In the genomic region with DNA sequence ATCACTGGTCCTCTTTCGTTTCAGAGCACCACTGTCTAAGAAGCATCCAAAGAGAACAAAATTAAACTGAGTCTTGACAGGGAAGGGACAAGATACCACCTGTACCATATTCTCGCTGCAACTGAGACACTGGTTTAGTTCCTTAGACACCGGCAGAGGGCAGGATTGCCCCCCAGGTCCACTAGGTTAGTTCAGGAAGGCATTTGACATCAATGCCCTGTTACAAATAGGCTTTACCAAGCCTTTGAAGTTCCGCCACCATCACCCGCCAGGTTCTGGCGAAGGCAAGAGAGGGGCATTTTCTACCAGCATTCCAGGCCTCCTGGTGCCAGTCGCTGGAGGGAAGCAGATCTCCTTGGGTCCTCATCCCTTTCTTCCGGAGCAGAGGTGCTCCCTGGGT, we compare ENCODE assay signal across 11 mouse cellular contexts. TPM values are rescaled to one million over a fixed set of nuclear protein-coding genes. Genes with fewer than 3 reads are reported as not detected.
DNase-seq lines count a peak whose midpoint lies in the region; ATAC-seq and TF ChIP-seq lines count a peak whose summit lies in the region.
"Had no signal": no experiment of that assay in that cellular context is flagged by ENCODE, and none has a peak within 500 bp of the region (broad histone marks: within the 10 kb centered on the region; RNA-seq: fewer than 3 reads in every experiment).

No protein-coding gene starts in this region.

- H3K4me2 ChIP-seq in kidney, embryonic 15.5 days = peak overlapping the region; percentile 63
- H3K4me2 ChIP-seq in hindbrain, embryonic 15.5 days = peak overlapping the region; percentile 44
- peak overlapping the region; percentile 21 for H3K4me2 ChIP-seq in midbrain, postnatal 0 days (ENCODE audit: low read depth, low read length, poor library complexity, severe bottlenecking)

- no peak for DNase-seq in kidney, adult 18-20 months
- peak; percentile 60 for DNase-seq in embryo, embryonic 11 days
- peak; percentile 59 for DNase-seq in midbrain, postnatal 0 days (ENCODE audit: low spot score)
- no peak for DNase-seq in spleen, postnatal 10 days (ENCODE audit: low spot score in 2 of 2)
- no peak for DNase-seq in adrenal gland, adult (ENCODE audit: inconsistent age in 2 of 2, low spot score in 1 of 2)
- no peak for DNase-seq in left cerebral cortex, adult 18-20 months (ENCODE audit: low spot score in 2 of 2)
- DNase-seq: lung, adult 18-20 months had no signal

- no peak overlapping the region for H3K9ac ChIP-seq in kidney, embryonic 15.5 days
- H3K9ac ChIP-seq in hindbrain, embryonic 15.5 days = no peak overlapping the region
- no peak overlapping the region for H3K9ac ChIP-seq in midbrain, postnatal 0 days (replicated peaks; ENCODE audit: low read length, poor library complexity, severe bottlenecking)

- H3K4me1 ChIP-seq in kidney, embryonic 15.5 days = peaks cover 43% of the 10 kb centered on the region
- peaks cover 13% of the 10 kb centered on the region for H3K4me1 ChIP-seq in hindbrain, embryonic 15.5 days (replicated peaks)
- peaks cover 4% of the 10 kb centered on the region; the same call in 1 of the 2 replicates for H3K4me1 ChIP-seq in midbrain, postnatal 0 days (ENCODE audit: insufficient read depth, low read length)

- H3K27me3 ChIP-seq in kidney, embryonic 15.5 days = peaks cover 4% of the 10 kb centered on the region; the same call in 1 of the 2 replicates
- no peaks in the 10 kb centered on the region; the same call in 1 of the 2 replicates for H3K27me3 ChIP-seq in hindbrain, embryonic 15.5 days
- H3K27me3 ChIP-seq in midbrain, postnatal 0 days (ENCODE audit: insufficient read depth, low read length) = no peaks in the 10 kb centered on the region; the same call in 1 of the 2 replicates
- H3K27me3 ChIP-seq: Patski had no signal

- no peak for ATAC-seq in kidney, embryonic 15.5 days (replicated peaks; ENCODE audit: low FRiP score)
- ATAC-seq in hindbrain, embryonic 15.5 days (ENCODE audit: low FRiP score, low read depth) = no peak
- ATAC-seq in midbrain, postnatal 0 days (ENCODE audit: low FRiP score) = no peak
- ATAC-seq: Patski had no signal

- H3K4me3 ChIP-seq in kidney, embryonic 15.5 days (replicated peaks) = peak overlapping the region; percentile 40
- H3K4me3 ChIP-seq in hindbrain, embryonic 15.5 days = peak overlapping the region; percentile 11; the same call in 1 of the 2 replicates
- no peak overlapping the region for H3K4me3 ChIP-seq in midbrain, postnatal 0 days (ENCODE audit: low read depth, low read length)
- H3K4me3 ChIP-seq: erythroblast, embryonic 14.5 days had no signal

- peak; percentile 69 for TF ChIP-seq CTCF in midbrain, postnatal 0 days (IDR thresholded peaks at IDR 0.05)

- H3K36me3 ChIP-seq in kidney, embryonic 15.5 days = peaks cover 13% of the 10 kb centered on the region
- no peaks in the 10 kb centered on the region for H3K36me3 ChIP-seq in hindbrain, embryonic 15.5 days
- no peaks in the 10 kb centered on the region for H3K36me3 ChIP-seq in midbrain, postnatal 0 days (ENCODE audit: insufficient read depth, low read length)

- 13% methylated on average over 8 of the region's 8 CpGs for WGBS in kidney, embryonic 15.5 days
- WGBS in hindbrain, embryonic 15.5 days = 21% methylated on average over 8 of the region's 8 CpGs
- WGBS in midbrain, postnatal 0 days = 18% methylated on average over 8 of the region's 8 CpGs

- H3K27ac ChIP-seq in kidney, embryonic 15.5 days = no peak overlapping the region
- no peak overlapping the region for H3K27ac ChIP-seq in hindbrain, embryonic 15.5 days (replicated peaks)
- H3K27ac ChIP-seq in midbrain, postnatal 0 days (ENCODE audit: low read depth, low read length) = no peak overlapping the region

- no peaks in the 10 kb centered on the region for H3K9me3 ChIP-seq in kidney, embryonic 15.5 days (replicated peaks)
- H3K9me3 ChIP-seq in hindbrain, embryonic 15.5 days = no peaks in the 10 kb centered on the region
- H3K9me3 ChIP-seq in midbrain, postnatal 0 days (ENCODE audit: low read length) = no peaks in the 10 kb centered on the region

RNA-seq across cellular contexts. Expression of a gene that starts 0.9 kb away (rescaled TPM):
- 5.2 and 5.5 TPM in 2 replicates for polyA plus RNA-seq in kidney, embryonic 15.5 days (2015; fragmentation: Nextera tagmentation; extraction: Ambion mirVana)
- polyA plus RNA-seq in hindbrain, embryonic 15.5 days (2015; fragmentation: Nextera tagmentation; extraction: Ambion mirVana) = 2.2 TPM in 2 replicates
- total RNA-seq in midbrain, postnatal 0 days (2014; rRNA removed) = 4.9 and 7.9 TPM in 2 replicates
- 2.2 and 2.4 TPM in 2 replicates for polyA plus RNA-seq in midbrain, postnatal 0 days (2015; fragmentation: Nextera tagmentation; extraction: Ambion mirVana)
- 1 to 10 TPM; 1.9 to 2.2 TPM for total RNA-seq in left cerebral cortex, adult 18-20 months (2021)
- polyA plus RNA-seq: erythroblast, embryonic 14.5 days had no signal

RNA-seq across cellular contexts. Expression of a gene that starts 19.0 kb away (rescaled TPM):
- 249 and 265 TPM in 2 replicates for polyA plus RNA-seq in kidney, embryonic 15.5 days (2015; fragmentation: Nextera tagmentation; extraction: Ambion mirVana)
- polyA plus RNA-seq in hindbrain, embryonic 15.5 days (2015; fragmentation: Nextera tagmentation; extraction: Ambion mirVana) = 206 and 214 TPM in 2 replicates
- total RNA-seq in midbrain, postnatal 0 days (2014; rRNA removed) = 239 and 278 TPM in 2 replicates
- polyA plus RNA-seq in midbrain, postnatal 0 days (2015; fragmentation: Nextera tagmentation; extraction: Ambion mirVana) = 268 and 317 TPM in 2 replicates
- 100 to 1,000 TPM; 184 to 202 TPM for total RNA-seq in left cerebral cortex, adult 18-20 months (2021)

Comparison
In these comparisons a context has a peak if more than half of its experiments do, and no peak if none do; other contexts are left out.
1. DNase-seq: peak in embryo, embryonic 11 days (single experiment) and midbrain, postnatal 0 days (single experiment); none in kidney, adult 18-20 months (single experiment), spleen, postnatal 10 days (0 of 2), adrenal gland, adult (0 of 2) and left cerebral cortex, adult 18-20 months (0 of 2).
2. Peak in every context shown above with its lines, with median percentiles within 50 percentile points of each other: H3K4me2 ChIP-seq.